Mouse (Mus musculus): ENCODE results near the gene Sbds. TPM values are rescaled to one million over a fixed set of nuclear protein-coding genes. Genes with fewer than 3 reads are reported as not detected.
A peak's percentile ranks its signal among the peaks of the same experiment; 100 is the strongest.

The Sbds gene
- total RNA-seq (2021) = 10 to 100 TPM; 76.4 to 78.2 TPM

- DNase-seq = peak; percentile 97
These were observed at the start of gene Sbds, which contains the start of gene Tyw1 for GRCm38 (mm10) chr5:130255017-130255720. Sbds (minus strand) TSS chr5:130255530. Tyw1 (plus strand) TSS chr5:130255619.

- no peak for DNase-seq
These were observed 48.3 kb upstream of the Sbds start for GRCm38 (mm10) chr5:130303611-130304010.

- DNase-seq = no peak
These were observed 44.2 kb upstream of the Sbds start for GRCm38 (mm10) chr5:130299526-130299925.

GRCm38 (mm10) chr5:130298831-130299460 lies 43.6 kb upstream of the Sbds start:
- DNase-seq = no peak

GRCm38 (mm10) chr5:130296071-130296470 lies 40.7 kb upstream of the Sbds start:
- no peak for DNase-seq

GRCm38 (mm10) chr5:130294598-130294997 lies 39.3 kb upstream of the Sbds start:
- no peak for DNase-seq

- DNase-seq = no peak
These were observed 38.6 kb upstream of the Sbds start for GRCm38 (mm10) chr5:130293941-130294340.

- DNase-seq = no peak
These were observed 37.6 kb upstream of the Sbds start for GRCm38 (mm10) chr5:130292976-130293375.

- peak; percentile 66 to 67 for DNase-seq
These were observed 35.4 kb upstream of the Sbds start for GRCm38 (mm10) chr5:130290775-130291174.

- no peak for DNase-seq
These were observed 34.9 kb upstream of the Sbds start for GRCm38 (mm10) chr5:130290242-130290641.

- no peak for DNase-seq
These were observed 32.8 kb upstream of the Sbds start for GRCm38 (mm10) chr5:130288106-130288505.

GRCm38 (mm10) chr5:130283079-130283732 lies 27.9 kb upstream of the Sbds start:
- no peak for DNase-seq

GRCm38 (mm10) chr5:130278011-130278472 lies 22.7 kb upstream of the Sbds start:
- no peak for DNase-seq

GRCm38 (mm10) chr5:130275509-130275908 lies 20.2 kb upstream of the Sbds start:
- DNase-seq = no peak

GRCm38 (mm10) chr5:130273046-130273445 lies 17.7 kb upstream of the Sbds start:
- no peak for DNase-seq

GRCm38 (mm10) chr5:130272344-130272743 lies 17.0 kb upstream of the Sbds start:
- DNase-seq = no peak

GRCm38 (mm10) chr5:130268976-130269375 lies 13.6 kb upstream of the Sbds start:
- DNase-seq = no peak

GRCm38 (mm10) chr5:130267316-130267715 lies 12.0 kb upstream of the Sbds start:
- DNase-seq = no peak

- DNase-seq = no peak
These were observed 11.3 kb upstream of the Sbds start for GRCm38 (mm10) chr5:130266651-130267050.

GRCm38 (mm10) chr5:130264433-130265005 lies 9.2 kb upstream of the Sbds start:
- no peak for DNase-seq

GRCm38 (mm10) chr5:130263454-130263853 lies 8.1 kb upstream of the Sbds start:
- DNase-seq = no peak

- no peak for DNase-seq
These were observed 2.0 kb upstream of the Sbds start for GRCm38 (mm10) chr5:130257303-130257702.

- peak; percentile 89 to 90 for DNase-seq
These were observed 1.4 kb upstream of the Sbds start for GRCm38 (mm10) chr5:130256678-130257271.

Data from layer of hippocampus, postnatal 36 days (tissue).